Mouse (Mus musculus): ENCODE measurements at regions not wholly inside any gene's neighbourhood (a gene's known extent, or its start where the extent isn't known, plus 50 kb on each side); places are given as distances from the start of the nearest gene placed in this dataset.

DNA sequence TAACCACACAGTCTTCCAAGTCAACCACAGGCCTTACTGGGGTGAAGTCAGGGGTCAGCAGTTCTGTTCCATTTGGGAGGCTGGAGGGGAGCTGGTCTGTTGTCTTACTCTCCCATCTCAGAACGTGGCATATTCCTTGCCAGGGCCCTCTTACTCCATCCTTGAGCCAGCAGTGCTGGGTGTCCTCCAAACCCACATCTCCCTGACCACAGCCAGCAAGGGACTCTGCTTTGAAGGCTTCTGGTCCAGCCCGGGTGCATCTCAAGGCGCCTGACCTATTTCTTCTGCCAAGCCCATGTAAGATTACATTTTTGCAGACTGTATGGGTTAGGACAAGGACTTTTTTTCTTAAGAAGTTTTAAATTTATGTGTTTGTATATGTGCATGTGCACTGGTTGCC lies 100.1 kb upstream of the Klf14 start:
- no peak for ATAC-seq (ENCODE audit: poor library complexity, severe bottlenecking)

DNA sequence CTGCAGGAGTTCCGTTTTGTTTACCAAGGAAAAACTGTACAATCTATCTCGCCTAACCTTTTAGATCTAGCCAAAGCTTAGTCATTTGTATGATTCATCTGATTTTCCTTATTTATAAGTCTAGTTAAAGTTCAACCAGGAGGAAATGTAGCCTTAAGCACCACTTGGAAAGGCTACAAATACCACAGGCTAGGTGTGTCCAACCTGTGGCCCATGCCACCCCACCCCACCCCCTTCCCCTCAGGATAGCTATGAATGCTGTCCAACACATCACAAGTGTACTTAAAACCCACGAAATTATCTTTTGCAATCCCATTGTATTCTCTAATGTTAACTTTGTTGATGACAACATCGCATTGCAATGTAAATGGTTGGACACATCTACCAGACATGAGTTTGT lies 102.9 kb upstream of the Klf14 start:
- no peak for ATAC-seq (ENCODE audit: poor library complexity, severe bottlenecking)

DNA sequence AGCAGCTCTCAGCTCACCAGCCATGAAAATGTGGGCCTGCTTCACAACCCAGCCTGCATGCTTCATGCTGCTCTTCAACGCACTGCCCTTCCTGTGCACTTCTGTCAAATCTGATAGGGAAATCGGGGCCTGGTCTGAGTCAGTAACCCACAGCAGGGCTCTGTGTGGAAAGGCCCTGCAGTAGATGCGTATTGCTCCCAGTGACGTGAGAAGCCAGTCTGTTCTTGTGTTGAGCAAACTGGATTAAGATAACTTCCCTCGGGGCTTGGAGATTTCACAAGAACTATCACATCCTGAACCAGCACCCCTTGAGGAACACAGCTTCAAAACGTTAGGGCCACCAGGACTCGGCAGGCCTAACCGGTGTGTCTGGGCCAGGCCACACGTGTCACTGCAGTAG lies 106.5 kb upstream of the Klf14 start:
- peak; percentile 81 for ATAC-seq (ENCODE audit: poor library complexity, severe bottlenecking)

DNA sequence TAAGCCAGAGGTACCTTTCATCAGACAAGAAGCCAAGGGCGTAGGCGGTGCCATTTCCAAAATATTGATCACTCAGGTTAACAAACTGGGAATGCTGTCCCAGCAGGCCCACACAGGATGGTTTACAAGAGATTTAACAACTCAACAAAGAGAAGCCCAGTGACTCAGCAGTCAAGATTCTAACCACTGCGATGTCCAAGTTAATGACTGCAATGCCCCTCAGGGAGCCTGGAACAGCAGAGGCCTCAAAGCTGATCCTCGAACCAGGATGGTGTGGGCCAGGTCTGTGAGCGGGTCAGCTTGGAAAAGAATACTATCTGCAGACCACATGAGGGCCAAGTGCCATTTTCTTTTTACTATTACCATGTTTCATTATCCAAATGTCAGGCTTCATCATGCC lies 108.0 kb upstream of the Klf14 start:
- no peak for ATAC-seq (ENCODE audit: poor library complexity, severe bottlenecking)

DNA sequence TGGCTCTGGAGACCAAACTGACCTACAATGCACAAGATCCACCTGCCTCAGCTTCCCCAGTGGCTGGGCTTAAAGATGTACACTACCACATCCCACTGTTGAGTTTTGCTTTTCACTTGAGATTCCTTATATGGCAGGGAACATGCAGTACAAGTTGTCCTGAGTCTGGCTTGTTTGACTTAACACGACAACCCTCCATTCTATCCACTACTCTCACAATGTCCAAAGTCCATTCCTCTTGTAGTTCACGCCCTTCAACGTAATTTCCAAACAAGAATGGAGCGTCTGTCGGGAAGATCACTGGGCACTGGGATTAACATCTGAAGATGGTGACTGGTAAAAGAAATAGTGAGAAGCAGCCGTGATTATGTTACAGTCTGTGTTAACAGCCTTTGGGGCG lies 108.6 kb upstream of the Klf14 start:
- ATAC-seq (ENCODE audit: poor library complexity, severe bottlenecking): no peak

DNA sequence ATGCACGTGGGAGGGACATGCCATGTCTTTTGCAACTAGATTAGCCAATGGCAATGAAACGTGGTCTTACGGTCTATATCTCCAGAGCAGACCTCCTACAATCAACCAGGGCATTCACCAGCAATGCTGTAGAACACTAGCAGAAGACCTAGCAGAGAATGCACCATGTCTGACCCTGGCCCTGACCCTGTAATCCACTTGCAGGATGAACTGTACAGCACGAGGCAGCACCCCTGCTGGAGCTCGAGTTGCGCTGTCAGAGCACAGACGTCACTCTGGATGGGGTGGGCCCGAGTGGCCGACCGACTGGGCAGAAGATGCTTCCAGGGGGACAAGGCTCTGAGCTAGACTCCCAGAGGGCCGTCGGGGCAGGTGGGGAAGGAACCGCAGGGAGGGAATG lies 110.4 kb upstream of the Klf14 start:
- no peak for ATAC-seq (ENCODE audit: poor library complexity, severe bottlenecking)

DNA sequence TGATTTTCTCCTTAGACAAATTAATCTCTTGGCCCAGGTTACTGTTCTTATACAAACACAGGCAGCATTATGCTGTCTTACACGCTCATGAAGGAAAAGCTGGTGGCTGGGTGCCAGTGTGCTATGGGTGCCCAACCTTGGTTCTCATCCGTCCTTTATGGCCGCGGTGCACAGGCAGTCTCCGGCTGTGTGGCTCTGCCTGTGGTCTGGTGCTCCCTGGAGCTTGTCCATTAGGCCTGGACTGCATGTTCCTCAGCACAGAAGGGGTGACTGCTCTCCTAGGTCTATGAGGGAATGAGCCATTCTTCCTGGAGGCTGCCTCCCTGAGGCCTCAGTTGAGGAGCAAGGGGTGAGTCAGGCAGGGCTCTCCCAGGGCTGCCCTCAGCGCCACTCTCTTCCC lies 111.7 kb upstream of the Klf14 start:
- no peak for ATAC-seq (ENCODE audit: poor library complexity, severe bottlenecking)

DNA sequence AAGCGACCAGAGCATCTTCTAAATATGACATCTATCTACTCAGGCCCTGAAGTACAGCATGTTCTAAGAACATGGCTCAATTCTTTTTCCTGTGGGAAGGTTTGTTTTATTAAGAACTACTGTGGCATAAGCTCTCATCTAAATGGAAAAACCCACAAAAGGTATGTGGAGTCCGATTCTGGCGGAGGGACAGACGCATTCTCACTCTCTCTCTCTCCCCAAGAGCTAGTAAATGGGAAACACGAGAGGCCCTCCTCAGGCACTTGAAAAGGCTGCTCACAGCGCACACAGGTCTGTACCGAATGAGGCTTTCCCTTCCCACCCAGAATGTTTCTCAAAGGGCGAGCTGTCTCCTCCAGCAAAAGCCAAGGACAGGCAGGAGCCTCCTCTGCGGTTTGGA lies 112.1 kb upstream of the Klf14 start:
- ATAC-seq (ENCODE audit: poor library complexity, severe bottlenecking): no peak

DNA sequence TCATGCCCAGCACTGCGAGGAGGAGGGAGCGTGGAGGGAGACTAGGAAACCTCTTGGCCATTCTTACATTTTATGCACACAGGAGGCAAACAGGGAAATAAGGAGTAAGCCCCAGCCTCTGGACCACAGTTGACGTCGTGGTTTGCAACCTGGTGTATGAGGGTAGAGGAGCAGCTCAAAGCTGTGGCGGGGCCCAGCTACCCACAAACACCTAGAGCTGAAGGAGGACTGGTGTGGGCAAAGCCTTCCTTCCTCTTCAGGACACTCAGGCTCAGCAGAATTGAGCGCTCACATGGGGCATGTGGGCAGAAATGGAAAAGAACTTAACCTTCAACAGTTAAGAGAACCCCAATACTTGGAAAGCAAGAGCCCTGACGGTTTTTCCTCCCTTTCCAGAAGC lies 113.2 kb upstream of the Klf14 start:
- peak; percentile 59 for ATAC-seq (ENCODE audit: poor library complexity, severe bottlenecking)

DNA sequence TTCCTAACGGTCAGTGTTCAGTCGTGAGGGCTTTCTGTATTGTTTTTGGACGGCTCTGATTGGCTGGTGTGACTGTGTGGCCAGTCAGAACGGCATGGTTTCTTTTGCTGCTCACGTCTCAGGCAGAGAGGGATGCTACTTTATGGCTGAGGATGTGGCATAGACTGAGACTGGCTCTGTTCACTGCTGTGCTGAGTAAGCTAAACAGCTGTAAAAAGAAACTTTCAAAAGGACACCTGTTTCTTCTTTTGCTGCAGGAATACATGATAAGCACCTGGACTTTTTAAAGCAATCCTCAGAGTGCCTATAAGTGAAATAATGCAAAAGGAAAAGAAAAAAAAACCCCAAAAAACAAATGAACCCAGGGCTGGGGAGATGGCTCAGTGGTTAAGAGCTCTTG lies 113.7 kb upstream of the Klf14 start:
- ATAC-seq (ENCODE audit: poor library complexity, severe bottlenecking): no peak

DNA sequence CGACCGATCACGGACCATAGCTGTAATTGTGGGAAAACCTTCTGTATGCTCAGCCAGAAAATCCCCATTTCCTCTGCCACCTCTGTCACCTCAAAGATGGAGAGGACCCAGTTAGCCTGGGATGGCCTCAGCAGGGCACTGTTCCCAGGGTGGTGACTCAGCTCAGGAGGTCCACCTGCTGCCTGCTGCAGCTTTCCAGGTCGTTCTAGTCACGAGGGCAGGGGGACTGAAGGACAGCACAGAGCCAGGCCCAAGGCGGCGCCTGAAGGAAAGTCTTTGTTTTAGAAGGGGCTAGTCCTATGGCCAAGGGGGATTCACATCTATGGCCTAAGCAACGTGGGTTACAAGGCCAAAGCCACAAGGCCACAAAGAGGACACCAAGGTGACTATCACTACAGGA lies 114.5 kb upstream of the Klf14 start:
- no peak for ATAC-seq (ENCODE audit: poor library complexity, severe bottlenecking)

DNA sequence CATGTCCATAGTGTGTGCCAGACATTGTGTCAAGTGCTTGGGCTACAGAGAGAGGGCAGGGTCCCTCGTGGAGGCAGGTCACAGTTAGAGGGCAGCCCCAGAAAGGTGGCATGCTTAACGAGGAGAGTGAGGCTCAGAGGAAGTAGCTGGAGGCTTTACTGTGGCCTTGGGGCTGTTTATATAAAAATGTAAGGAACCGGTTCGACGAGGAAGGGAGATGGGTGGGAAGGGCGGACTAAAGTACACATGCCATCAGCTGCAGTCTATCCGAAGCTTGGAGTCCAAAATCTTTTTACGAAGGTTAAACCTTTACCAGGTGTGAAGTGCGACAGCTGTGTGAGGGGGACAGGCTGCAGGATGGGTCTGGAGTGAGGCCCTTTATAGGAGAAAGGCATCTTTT lies 115.5 kb upstream of the Klf14 start:
- ATAC-seq (ENCODE audit: poor library complexity, severe bottlenecking): no peak

DNA sequence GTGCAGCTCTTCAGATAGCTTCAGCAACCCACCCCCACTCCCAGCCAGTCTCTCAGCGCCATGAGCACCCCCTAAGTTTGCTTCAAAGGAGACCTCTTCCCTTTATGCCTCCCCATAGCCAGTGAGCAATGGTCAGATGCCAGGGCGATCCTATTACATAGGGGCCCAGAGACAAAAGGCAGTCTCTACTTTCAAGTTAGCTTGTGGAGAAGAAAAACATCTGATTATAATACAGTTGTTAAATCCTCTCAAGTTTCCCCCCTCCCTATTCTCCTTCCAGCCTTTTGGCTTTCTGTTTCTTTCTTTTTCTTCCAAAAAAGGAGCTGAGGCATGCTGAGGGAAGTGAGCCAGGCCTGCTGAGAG lies 116.3 kb upstream of the Klf14 start:
- no peak for ATAC-seq (ENCODE audit: poor library complexity, severe bottlenecking)

DNA sequence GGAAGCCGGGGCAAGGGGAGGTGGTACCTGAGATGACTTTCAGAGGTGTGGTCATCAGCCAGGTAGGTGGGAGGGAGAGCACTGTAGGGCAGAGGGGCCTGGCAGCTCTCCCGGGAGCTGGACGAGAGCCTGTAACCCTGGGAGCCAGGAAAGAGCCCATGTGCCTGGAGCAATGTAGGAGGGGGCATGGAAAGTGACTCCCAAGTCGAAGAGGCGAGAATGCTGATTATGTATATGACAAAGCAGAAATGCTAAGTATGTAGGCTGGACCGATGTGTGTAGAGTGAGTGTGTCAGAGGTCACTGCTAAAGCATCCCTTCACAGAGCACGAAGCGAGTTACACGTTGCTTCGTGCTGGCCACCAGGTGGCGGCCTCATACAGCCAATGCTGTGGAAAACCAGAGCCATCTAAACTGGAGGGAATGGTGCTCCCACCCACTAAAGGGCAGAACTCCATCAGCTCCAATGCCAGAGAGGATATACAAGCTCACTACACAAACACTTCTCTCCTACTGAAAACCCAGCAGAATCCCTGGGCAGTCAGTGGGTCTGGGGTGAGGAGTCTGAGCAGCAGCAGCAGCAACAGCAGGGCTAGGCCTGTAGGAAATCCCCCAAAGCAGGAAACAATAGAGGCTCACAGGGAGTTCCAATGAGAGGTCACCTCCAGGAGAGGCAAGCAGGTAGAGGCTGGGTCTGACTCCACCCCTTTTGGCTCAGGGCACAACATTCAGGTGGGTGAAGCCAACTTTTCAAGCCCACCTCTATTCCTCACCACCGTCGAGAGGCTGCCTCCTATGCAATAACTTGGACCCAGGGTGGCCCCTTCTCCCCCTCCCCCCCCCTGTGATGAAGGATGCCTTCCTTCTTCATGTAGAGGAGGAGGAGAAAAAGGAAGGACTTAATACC lies 116.9 kb upstream of the Klf14 start:
- peak; percentile 17; the same call in 1 of the 2 replicates for ATAC-seq (ENCODE audit: poor library complexity, severe bottlenecking)

DNA sequence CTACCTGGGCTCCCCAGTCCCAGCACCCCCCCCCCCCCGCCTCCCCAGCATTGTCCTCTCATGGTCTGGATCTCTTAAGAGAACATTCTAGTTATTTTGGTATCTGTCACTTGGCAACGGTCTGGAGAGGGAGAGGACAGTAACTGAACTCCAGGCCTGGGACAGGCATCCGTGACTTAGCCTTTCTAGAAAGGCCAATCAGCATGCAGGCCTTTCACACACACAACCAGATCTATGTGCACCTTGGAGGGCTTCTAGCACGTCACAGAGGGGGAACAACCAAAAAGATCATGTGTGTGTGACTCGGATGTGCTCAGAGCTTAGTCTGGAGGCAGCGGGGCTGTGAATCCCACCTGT lies 117.6 kb upstream of the Klf14 start:
- ATAC-seq (ENCODE audit: poor library complexity, severe bottlenecking): no peak

DNA sequence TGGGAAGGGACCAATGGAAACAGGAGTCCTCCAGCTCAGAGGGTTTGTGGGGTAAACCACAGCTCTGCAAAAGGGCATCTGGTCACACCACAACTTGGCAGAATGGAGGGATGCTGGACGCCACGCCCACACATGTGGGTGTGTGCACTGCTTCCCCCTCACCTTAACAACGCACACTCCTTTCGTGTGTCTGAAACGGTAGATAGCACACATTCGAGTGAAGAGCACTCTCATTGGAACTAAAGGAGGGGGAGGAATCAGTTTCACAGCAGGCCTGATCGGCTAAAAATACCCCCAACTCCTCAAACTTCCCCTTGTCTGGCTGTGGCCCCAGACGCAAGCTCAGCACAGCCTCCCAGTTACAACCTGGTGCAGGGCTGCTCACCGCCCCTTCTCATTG lies 118.3 kb upstream of the Klf14 start:
- no peak for ATAC-seq (ENCODE audit: poor library complexity, severe bottlenecking)

DNA sequence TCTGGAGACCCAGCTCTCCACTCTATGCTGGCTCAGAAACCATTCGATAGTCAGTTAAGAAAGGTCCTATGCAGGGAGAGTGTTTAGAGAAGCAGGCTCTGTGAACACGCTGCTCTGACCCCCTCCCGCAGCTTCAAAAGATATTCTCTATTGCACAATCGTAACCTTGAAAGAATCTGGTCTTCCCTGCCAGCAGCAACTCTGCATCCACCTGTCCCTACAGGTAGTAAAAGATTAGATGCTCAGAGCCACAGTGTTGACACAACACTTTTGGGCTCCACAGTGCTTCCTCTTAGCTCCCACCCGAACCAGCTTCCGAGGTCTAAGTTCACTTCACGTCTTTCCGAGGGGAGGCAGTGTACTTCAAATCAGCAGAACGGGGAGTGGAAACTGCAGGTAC lies 118.9 kb upstream of the Klf14 start:
- ATAC-seq (ENCODE audit: poor library complexity, severe bottlenecking): no peak

DNA sequence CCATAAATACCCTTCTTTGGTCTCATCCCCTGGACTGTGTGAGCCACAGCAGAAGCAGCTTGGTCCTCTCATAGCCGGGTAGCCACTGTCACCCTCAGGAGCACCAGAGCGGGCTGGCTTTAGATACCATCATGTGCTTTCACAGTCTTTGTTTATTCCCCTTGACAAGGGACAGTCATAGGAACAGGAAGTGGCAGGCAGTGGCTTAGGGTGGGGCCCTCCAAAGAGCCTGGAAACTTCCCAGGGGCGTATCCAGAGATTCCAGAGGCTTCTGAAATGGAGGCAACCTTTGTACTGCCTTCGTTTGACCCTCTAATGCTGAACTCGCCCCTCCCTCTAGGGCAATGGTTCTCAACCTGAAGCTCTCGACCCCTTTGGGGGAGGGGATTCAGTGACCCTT lies 119.5 kb upstream of the Klf14 start:
- 0 out of 2 replicates have a peak, but pooled peaks have one; percentile 11 for ATAC-seq (ENCODE audit: poor library complexity, severe bottlenecking)

DNA sequence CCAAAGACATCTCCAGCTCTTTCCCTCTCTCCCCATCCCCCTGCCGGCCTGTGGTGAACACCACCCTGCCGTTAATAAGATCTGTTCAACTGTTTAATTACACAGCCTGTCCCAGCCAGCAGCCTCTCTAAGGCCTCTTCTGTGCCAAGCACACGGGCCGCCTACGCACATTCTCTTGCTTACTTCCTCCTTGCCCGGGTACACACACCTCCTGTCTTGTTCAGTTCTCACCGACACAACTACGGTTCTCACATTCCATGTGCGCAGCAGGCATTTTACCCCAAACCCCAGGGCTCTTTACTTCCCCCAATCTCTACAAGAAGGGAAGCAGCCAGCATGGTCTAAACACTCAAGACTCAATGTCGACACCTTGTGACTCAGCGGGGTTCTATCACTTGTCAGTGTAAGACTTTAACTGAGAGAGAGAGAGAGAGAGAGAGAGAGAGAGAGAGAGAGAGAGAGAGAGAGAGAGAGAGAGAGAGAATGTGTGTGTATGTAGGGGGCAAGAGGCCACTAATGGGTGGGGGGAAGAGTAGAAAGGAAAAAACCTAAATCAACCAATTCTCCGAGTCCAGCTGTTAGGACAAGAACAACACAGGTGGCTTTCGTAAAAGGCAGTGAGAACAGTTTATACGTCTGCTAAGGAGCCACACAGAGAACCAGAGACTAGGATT lies 120.8 kb upstream of the Klf14 start:
- ATAC-seq (ENCODE audit: poor library complexity, severe bottlenecking): peak; percentile 67

DNA sequence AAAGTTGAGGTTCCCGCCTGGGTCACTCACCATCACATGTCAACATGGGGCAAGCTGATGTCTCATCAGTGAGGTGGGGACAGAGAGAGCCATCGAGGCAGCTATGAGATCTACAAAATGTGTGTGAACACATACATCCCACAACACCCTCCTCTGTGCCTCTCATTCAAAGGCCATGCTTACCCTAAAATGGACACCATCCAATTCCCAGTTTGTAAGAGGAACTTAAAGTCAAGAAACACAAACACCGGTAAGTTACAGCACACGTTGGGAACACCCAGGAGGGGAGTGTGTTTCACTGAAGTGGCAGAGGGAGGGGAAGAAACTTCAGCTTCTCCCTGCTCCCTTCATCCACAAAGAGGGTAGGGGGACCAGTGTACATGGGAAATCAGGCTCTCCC lies 121.4 kb upstream of the Klf14 start:
- no peak for ATAC-seq (ENCODE audit: poor library complexity, severe bottlenecking)

DNA sequence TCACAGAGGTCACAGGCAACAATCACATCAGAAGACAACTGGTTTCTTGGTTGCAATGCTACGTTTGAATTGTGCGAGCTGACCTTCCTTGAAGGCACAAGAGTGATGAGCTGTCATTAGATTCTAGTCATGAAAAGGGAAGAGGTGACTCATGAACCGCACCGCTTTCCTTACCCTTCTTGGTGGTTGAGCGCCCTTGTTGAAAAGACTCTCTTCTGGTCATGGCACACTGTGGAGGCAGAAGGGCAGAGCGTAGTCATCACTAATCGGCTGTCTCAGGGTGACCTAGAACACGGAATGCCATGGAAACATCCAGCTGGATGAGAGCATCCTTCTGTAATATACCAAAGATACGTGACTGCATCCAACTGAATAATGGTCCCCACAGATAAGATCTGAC lies 121.8 kb upstream of the Klf14 start:
- ATAC-seq (ENCODE audit: poor library complexity, severe bottlenecking): peak; percentile 29

DNA sequence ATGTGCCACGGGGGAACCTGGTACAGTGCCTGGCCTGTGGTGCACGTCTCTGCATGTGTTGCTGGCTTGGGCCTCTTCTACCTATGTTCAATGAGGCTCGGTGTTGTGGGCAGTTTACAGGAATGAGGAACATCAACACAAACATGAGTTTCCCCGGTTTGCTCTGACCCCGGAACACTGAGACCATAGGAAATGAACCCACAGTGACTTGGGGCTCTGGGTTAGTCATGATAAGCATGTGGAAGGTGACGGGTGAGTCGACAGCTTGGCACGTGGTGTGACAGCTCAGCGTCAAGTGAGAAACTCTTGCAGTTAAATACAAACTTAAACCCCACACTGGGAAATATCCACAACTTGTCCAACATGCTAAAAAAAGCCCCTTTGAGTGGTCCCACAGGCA lies 122.4 kb upstream of the Klf14 start:
- peak; percentile 51 for ATAC-seq (ENCODE audit: poor library complexity, severe bottlenecking)

DNA sequence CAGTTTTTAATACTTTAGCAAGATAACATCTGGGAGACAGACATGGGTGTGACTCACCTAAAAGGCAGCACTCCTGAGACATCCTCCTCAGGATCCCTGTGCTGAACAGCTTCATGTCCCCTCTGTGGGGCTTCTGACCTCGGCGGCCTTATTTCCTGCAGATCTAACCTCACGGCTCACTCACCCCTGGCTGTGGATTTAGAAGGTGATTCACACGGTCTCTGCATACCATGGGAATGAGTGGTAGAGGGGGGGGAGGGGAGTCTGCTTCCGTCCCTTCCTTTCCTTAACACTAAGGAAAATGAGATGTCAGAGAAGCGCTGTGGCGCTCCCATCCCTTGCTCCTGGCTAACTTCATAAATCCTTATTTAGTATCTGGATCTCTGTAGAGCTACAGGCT lies 123.1 kb upstream of the Klf14 start:
- no peak for ATAC-seq (ENCODE audit: poor library complexity, severe bottlenecking)
